Mouse (Mus musculus) left cerebral cortex, adult 11 months (tissue): ENCODE data around the gene Aftph.
"Not testable (repeated sequence)": the region's sequence is repeated elsewhere in the genome, so short reads cannot be mapped to it uniquely, and the experiment has no call there.

Source experiments
- DNase-seq: peaks from one replicate; pipeline ENCODE4 v3.0.0; 2022; ENCODE audit warnings: low spot score

Gene Aftph

GRCm38 (mm10) chr11:20741201-20742100, at the start of gene Aftph:
Aftph (minus strand) TSS chr11:20741589.
- peak; percentile 94 for DNase-seq

DNA sequence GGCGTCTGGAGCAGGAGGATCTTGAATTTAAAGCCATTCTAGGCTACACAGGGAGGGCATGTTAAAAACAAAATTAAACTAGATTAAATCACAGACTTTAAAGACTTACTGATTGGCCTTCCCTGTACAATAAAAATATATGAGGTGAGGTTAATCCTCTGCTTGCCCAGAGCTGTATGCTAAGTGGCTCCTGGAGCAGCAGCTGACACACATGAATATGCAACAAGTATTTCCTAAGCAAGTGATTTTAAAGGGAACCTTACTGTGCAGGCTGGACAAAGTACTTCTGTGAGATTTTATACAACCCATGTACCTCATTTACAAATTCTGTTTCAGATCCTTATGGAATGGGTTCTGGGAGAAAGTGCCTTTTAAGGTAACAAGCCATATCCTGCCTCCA, 47.6 kb upstream of the Aftph start:
- DNase-seq = no peak

- no peak for DNase-seq
Measured at GRCm38 (mm10) chr11:20788070-20788469, 46.7 kb upstream of the Aftph start.

- no peak for DNase-seq
Measured at GRCm38 (mm10) chr11:20786191-20786590, 44.8 kb upstream of the Aftph start.

- no peak for DNase-seq
Measured at GRCm38 (mm10) chr11:20785186-20785585, 43.8 kb upstream of the Aftph start.

- no peak for DNase-seq
Measured at GRCm38 (mm10) chr11:20784776-20785175, 43.4 kb upstream of the Aftph start.

DNA sequence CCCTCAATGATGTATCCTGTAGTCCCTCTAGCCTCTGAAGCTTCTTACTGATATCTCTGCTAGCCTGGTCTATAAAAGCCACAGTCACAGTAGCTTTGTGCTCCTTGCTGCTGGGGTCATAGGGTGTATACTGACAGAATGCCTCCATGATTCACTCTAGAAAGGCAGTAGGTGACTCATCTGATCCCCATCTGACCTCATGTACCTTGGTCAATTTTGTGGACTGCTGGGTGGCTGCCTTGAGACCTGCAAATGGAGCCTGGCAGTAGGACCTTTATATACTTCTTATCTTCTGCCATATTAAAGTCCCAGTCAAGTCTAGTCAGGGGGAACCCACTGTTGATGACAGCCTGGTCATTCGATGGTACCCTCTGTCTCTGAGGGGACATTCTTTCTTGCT, 42.1 kb upstream of the Aftph start:
- no peak for DNase-seq

- DNase-seq = no peak
Measured at GRCm38 (mm10) chr11:20782620-20783019, 41.2 kb upstream of the Aftph start.

- no peak for DNase-seq
Measured at GRCm38 (mm10) chr11:20780312-20780711, 38.9 kb upstream of the Aftph start.

DNA sequence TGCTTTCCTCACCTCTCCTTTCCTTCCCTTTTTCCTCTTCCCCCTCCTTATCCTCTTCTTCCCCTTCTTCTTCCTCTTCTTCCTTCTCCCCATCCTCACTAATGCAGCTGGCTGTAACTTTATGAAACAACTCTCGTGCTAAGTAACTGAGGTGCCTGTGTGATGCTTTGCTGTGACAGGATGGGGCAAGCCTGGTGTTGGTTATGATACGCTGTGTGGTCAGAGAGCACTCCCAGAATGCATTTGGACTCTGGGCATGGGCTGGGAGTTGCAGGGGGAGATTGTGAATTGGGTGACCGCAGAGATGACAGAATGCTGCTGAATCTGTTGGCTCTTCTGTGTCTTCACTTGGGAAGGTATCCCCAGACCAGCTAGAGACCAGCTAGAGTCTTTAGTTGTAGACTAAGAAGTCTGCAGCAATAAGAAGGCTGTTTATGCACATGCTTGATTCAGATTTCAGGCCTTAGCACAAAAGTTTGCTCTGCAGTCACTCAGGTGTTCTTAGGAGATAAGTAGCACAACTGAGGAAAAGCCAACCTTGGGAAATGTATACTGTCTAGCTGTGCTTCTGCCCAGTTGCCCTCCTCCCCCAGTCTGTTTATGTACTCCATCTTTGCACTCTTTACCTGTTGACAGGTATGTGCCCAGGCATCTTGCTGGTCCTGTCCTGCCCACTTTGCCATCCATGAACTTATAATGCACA, 37.6 kb upstream of the Aftph start:
- no peak for DNase-seq

- no peak for DNase-seq
Measured at GRCm38 (mm10) chr11:20778298-20778697, 36.9 kb upstream of the Aftph start.

- no peak for DNase-seq
Measured at GRCm38 (mm10) chr11:20776668-20777067, 35.3 kb upstream of the Aftph start.

- DNase-seq = no peak
Measured at GRCm38 (mm10) chr11:20772642-20773041, 31.3 kb upstream of the Aftph start.

GRCm38 (mm10) chr11:20771827-20772226, 30.4 kb upstream of the Aftph start:
- DNase-seq = not testable (repeated sequence)

GRCm38 (mm10) chr11:20761984-20762383, 20.6 kb upstream of the Aftph start:
- DNase-seq = not testable (repeated sequence)

- DNase-seq = no peak
Measured at GRCm38 (mm10) chr11:20750573-20750972, 9.2 kb upstream of the Aftph start.

GRCm38 (mm10) chr11:20743353-20743752, 2.0 kb upstream of the Aftph start:
- DNase-seq = no peak

GRCm38 (mm10) chr11:20742361-20742897, 1.0 kb upstream of the Aftph start:
- DNase-seq = peak; percentile 53

DNA sequence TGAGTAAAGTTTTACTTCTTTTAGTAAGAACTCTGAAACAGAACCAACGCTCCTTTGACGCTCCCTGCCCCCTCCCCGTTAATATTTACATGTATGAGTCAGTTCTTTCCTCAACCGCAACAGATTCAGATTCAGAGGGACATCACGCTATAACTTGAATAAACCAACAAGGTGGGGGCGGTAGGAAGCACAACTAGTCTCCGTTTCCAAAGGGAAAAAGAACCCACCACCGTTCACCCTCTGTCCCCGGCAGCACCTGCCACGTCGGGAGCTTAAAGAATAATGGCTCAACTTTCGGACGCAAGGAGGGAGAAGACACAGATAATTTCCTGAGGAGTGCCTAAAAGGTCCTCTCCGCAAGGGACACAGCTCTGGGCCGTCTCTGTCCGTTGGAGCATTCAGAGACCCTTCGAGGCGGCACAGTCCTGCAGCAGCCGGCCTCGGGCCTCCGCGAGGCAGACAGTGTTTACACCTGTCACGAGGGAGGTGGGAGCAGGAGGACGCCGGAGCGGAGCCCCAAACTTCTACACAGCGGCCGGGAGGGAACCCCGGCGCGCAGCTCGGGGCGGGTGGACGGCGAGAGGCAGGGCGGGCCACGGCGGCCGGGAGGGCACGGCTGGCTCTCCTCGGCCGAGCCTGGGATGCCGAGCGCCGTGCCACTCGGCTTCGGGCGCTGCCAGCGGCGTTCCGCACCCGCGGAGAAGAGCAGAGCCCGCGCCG, 748 bp downstream of the Aftph start:
- peak; percentile 9 for DNase-seq

GRCm38 (mm10) chr11:20734066-20734465, 7.3 kb downstream of the Aftph start:
- no peak for DNase-seq

DNA sequence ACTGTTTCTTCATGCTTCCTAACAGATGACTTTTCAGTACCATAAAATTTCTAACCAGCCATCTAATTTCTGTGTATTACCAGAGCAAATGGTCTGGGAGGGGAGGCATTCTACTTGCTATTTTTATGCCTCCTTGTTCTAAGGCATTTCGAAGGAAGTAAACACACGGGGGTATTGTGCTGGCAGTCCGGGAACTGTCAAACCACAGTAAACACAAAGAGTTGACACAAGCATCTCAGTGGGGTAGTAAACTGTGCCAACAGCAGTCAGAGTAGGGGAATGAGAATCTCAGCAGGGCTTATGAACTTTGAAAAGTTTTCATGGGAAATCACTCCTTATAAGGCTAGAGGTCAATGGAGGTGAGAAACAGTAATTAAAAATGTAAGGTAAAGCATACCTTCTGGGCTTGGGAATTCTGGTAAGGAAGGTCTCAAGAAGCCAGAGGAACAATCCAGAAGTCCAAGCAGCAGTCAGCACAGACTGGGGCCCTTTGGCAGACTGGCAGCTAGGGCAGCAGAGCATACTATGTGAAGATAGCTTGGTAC, 7.8 kb downstream of the Aftph start:
- no peak for DNase-seq

DNA sequence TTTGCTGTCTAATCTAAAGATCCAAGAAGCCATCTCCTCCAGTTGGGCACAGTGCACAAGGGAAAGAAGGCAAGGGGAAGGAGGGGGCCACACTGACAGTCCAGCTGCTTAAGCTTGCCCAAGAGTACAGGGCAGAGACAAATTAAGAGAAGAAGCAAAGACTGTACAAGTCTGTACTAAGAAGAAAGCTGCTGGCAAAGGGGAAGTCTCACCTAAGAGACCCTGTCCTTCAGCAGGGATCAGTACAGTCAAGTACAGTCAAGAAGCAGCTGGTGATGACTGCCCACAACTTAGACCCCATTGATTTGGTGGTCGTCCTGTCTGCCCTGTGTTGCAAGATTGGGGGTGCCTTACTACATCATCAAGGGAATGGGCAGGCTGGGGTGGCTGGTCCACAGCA, 12.0 kb downstream of the Aftph start:
- no peak for DNase-seq
